Mouse (Mus musculus): ENCODE measurements around the gene Tnrc6c. TPM values are rescaled to one million over a fixed set of nuclear protein-coding genes. Genes with fewer than 3 reads are reported as not detected.
A peak's percentile ranks its signal among the peaks of the same experiment; 100 is the strongest.

Tnrc6c gene
- polyA plus RNA-seq, 1 experiment: 14.9 TPM

DNA sequence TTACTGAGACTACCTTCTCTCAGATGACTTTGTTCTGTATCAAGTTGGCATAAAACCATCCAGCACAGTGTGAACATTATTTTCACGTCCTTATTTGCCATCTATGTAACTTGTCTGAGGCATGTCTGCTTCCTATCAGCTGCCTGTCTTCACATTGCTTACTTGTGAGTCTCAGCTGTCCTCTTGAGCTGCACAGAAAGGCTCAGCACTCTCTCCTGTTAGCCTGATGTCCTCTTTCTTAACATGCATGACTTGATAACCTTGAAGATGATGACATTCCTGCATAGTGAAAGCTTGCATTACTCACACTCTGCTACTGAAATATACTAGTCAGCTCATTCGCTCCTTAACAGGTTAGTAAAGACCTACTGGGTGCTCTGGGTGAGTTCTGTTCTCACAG, 53.1 kb downstream of the Tnrc6c start:
- H3K4me1 ChIP-seq (ENCODE audit: control insufficient read depth, insufficient read depth, low read length): peaks cover 3% of the 10 kb centered on the region; the same call in 1 of the 2 replicates
- no peak for DNase-seq
- H3K27ac ChIP-seq (ENCODE audit: insufficient read depth, low read depth, low read length): no peak overlapping the region
- TF ChIP-seq POLR2A (IDR thresholded peaks at IDR 0.05; ENCODE audit: low read depth, low read length) (no peak), CTCF (conservative IDR thresholded peaks at IDR 0.05; ENCODE audit: insufficient read depth, insufficient read length, low read depth, low read length) (no peak)
- no peak overlapping the region for H3K4me3 ChIP-seq (ENCODE audit: insufficient read depth, low read depth, low read length)
- 68% methylated on average over 2 of the region's 2 CpGs for WGBS
- H3K27me3 ChIP-seq (replicated peaks; ENCODE audit: control insufficient read depth, insufficient read depth, low read length): no peaks in the 10 kb centered on the region
- H3K36me3 ChIP-seq (ENCODE audit: control insufficient read depth, insufficient read depth, low read length): no peaks in the 10 kb centered on the region; the same call in 1 of the 2 replicates

DNA sequence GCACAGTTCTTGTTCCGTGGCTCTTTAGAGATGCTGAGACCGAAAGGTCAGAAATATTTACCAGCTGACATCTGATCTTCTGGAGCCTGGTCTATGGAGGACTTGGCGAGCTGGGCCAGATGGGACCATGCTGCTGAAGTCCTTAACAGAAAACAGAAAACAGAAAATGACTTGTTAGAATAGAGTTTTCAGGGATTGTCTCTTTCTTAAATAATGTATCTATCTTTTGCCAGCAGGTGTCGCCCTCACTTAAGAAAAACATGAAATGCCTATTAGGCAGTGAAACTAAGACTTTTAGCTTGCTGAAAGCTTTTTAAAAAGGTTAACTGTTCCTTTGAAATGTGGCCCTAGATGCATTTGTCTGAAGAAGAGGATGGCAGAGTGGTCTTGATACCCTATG, 55.2 kb downstream of the Tnrc6c start:
- Histone ChIP-seq H3K27me3 (replicated peaks; ENCODE audit: control insufficient read depth, insufficient read depth, low read length) (no peaks in the 10 kb centered on the region), H3K4me3 (ENCODE audit: insufficient read depth, low read depth, low read length) (no peak overlapping the region), H3K4me1 (ENCODE audit: control insufficient read depth, insufficient read depth, low read length) (peaks cover 3% of the 10 kb centered on the region; the same call in 1 of the 2 replicates), H3K27ac (ENCODE audit: insufficient read depth, low read depth, low read length) (no peak overlapping the region), H3K36me3 (ENCODE audit: control insufficient read depth, insufficient read depth, low read length) (no peaks in the 10 kb centered on the region)
- peak; percentile 74 for DNase-seq
- TF ChIP-seq POLR2A (IDR thresholded peaks at IDR 0.05; ENCODE audit: low read depth, low read length) (no peak), CTCF (conservative IDR thresholded peaks at IDR 0.05; ENCODE audit: insufficient read depth, insufficient read length, low read depth, low read length) (0 out of 2 replicates have a peak, but pooled peaks have one; percentile 7)
- WGBS: 50% methylated on average over 4 of the region's 4 CpGs

DNA sequence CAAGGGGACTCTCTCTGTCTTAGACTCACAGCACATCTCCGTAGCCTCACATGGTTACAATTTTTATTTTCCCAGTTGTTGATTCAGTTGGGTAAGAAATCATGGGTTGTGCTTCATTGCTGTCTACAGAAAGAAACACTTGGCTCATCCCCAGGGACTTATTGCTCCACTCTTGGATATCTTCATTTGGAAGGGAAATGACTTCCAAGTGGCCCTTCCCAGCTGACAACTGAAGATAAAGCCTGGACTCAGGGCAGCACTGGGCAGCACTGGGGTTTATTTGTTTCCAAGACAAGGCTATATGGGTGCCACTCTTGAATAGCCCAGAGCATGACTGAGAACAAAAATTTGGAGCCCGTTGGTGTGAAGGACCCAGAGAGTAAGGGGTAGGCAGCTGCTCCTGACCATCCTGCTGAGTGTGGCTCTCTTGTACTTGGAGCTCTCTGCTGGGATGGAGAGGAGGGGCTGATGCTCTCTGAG, 56.8 kb downstream of the Tnrc6c start:
- WGBS: 78% methylated on average over 2 of the region's 2 CpGs
- no peak overlapping the region for H3K4me3 ChIP-seq (ENCODE audit: insufficient read depth, low read depth, low read length)
- H3K4me1 ChIP-seq (ENCODE audit: control insufficient read depth, insufficient read depth, low read length): peaks cover 3% of the 10 kb centered on the region; the same call in 1 of the 2 replicates
- peak; percentile 59 for DNase-seq
- no peaks in the 10 kb centered on the region for H3K36me3 ChIP-seq (ENCODE audit: control insufficient read depth, insufficient read depth, low read length)
- no peak overlapping the region for H3K27ac ChIP-seq (ENCODE audit: insufficient read depth, low read depth, low read length)
- H3K27me3 ChIP-seq (replicated peaks; ENCODE audit: control insufficient read depth, insufficient read depth, low read length): no peaks in the 10 kb centered on the region
- TF ChIP-seq POLR2A (IDR thresholded peaks at IDR 0.05; ENCODE audit: low read depth, low read length): no peak
- no peak for TF ChIP-seq CTCF (conservative IDR thresholded peaks at IDR 0.05; ENCODE audit: insufficient read depth, insufficient read length, low read depth, low read length)

DNA sequence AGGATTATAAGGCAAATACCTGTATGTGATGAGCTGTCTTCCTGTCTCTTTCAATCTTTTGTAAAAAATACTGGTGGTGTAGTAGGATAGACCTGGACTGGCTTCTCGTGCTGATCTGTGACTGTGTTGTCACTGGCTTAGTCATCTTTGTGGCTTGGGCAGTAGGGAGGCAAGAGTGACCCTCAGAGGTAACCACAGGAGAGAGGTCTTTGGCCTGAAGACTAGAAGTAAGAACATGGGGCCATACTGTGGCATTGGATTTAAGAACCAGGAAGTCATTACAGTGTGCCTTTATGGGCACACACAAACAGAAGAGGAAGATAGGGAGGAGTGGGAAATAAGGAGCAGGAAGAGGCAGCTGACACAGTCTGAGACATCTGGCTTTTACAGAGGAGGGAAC, 58.0 kb downstream of the Tnrc6c start:
- 82% methylated on average over 1 of the region's 1 CpGs for WGBS
- H3K36me3 ChIP-seq (ENCODE audit: control insufficient read depth, insufficient read depth, low read length): peaks cover under 1% of the 10 kb centered on the region; the same call in 1 of the 2 replicates
- TF ChIP-seq CTCF (conservative IDR thresholded peaks at IDR 0.05; ENCODE audit: insufficient read depth, insufficient read length, low read depth, low read length) (no peak), POLR2A (IDR thresholded peaks at IDR 0.05; ENCODE audit: low read depth, low read length) (no peak)
- H3K27me3 ChIP-seq (replicated peaks; ENCODE audit: control insufficient read depth, insufficient read depth, low read length): no peaks in the 10 kb centered on the region
- no peak overlapping the region for H3K4me3 ChIP-seq (ENCODE audit: insufficient read depth, low read depth, low read length)
- H3K27ac ChIP-seq (ENCODE audit: insufficient read depth, low read depth, low read length): no peak overlapping the region
- H3K4me1 ChIP-seq (ENCODE audit: control insufficient read depth, insufficient read depth, low read length): peaks cover 3% of the 10 kb centered on the region; the same call in 1 of the 2 replicates
- DNase-seq: no peak

DNA sequence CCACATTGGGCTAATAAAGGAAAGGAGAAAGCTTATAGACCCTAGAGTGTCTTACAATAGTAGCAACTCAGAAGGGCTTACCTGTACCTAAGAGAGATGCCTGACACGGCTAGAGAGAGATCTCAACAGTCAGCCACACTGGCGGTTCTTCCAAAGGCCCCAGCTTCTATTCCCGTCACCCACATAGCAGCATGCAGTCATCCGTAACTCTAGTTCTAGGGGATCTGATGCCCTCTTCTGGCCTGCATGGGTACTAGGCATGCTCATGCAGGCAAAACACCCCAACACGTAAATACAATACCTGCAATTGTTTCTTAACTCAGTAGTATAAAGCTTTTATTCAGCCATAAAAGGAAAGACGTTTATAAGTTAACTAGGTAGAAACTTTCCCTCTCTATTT, 59.3 kb downstream of the Tnrc6c start:
- H3K27me3 ChIP-seq (replicated peaks; ENCODE audit: control insufficient read depth, insufficient read depth, low read length): no peaks in the 10 kb centered on the region
- TF ChIP-seq CTCF (conservative IDR thresholded peaks at IDR 0.05; ENCODE audit: insufficient read depth, insufficient read length, low read depth, low read length) (no peak; the same call in 1 of the 2 replicates), POLR2A (IDR thresholded peaks at IDR 0.05; ENCODE audit: low read depth, low read length) (no peak)
- no peak overlapping the region for H3K4me3 ChIP-seq (ENCODE audit: insufficient read depth, low read depth, low read length)
- peaks cover 2% of the 10 kb centered on the region; the same call in 1 of the 2 replicates for H3K36me3 ChIP-seq (ENCODE audit: control insufficient read depth, insufficient read depth, low read length)
- no peaks in the 10 kb centered on the region for H3K4me1 ChIP-seq (ENCODE audit: control insufficient read depth, insufficient read depth, low read length)
- DNase-seq: peak; percentile 16
- H3K27ac ChIP-seq (ENCODE audit: insufficient read depth, low read depth, low read length): no peak overlapping the region
- 75% methylated on average over 6 of the region's 6 CpGs for WGBS

DNA sequence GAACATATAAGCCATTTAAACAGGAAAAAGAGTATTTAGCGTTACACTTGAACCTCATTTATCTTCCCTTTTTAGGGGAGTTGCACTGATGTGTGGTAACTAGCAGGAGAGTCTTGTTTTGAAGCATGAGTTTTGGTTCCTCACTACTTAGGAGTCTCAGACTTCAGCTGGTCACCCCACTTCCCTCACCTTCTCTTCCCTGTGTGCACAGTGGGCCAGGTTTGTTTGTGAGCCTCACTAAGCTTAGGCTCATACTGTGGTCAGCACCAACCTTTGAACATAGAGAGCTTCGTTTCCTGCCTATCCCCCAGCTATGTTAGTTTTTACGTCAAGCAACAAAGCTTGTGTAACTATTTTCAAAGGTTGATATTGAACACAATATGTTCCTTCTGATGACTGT, 64.7 kb downstream of the Tnrc6c start:
- Histone ChIP-seq H3K4me1 (ENCODE audit: control insufficient read depth, insufficient read depth, low read length) (no peaks in the 10 kb centered on the region), H3K36me3 (ENCODE audit: control insufficient read depth, insufficient read depth, low read length) (peaks cover 3% of the 10 kb centered on the region), H3K27me3 (replicated peaks; ENCODE audit: control insufficient read depth, insufficient read depth, low read length) (no peaks in the 10 kb centered on the region), H3K27ac (ENCODE audit: insufficient read depth, low read depth, low read length) (no peak overlapping the region), H3K4me3 (ENCODE audit: insufficient read depth, low read depth, low read length) (no peak overlapping the region)
- TF ChIP-seq POLR2A (IDR thresholded peaks at IDR 0.05; ENCODE audit: low read depth, low read length) (no peak), CTCF (conservative IDR thresholded peaks at IDR 0.05; ENCODE audit: insufficient read depth, insufficient read length, low read depth, low read length) (no peak)
- DNase-seq: no peak
- WGBS: 91% methylated on average over 3 of the region's 3 CpGs

DNA sequence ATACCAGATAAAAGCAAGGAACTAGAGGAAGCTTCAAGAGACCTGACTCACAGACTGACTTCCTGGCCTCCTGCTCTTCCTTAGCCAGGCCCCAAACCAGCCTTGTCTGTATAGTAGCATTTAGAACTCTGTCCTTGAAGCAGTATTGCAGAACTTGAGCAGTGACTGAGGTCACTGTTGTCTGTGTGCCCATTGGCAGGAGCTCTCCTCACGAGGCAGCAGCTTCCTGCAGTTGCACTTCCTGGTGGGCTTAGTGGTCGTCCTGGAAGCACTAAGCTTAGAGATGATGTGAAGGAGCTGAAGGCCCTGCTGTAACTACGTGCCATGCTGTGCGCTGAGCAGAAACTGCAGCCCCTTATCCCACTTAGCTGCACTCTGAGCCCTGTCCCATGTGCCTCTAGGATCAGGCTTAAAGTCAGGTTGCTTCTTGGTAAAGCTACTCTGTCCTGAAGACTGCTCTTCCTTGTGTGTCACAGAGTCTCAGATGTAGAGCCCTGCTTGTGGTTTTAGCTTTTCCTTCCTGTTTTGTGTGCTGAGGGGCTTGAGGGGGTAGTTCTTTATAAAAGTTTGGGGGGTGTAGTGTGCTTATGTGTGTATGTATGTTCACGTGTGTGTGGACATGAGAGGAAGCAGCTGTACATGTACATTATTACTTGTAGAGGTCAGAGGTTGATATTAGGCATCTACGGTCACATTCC, 70.7 kb downstream of the Tnrc6c start:
- TF ChIP-seq POLR2A (IDR thresholded peaks at IDR 0.05; ENCODE audit: low read depth, low read length): no peak
- WGBS: 79% methylated on average over 6 of the region's 6 CpGs
- peaks cover 10% of the 10 kb centered on the region; the same call in 1 of the 2 replicates for H3K4me1 ChIP-seq (ENCODE audit: control insufficient read depth, insufficient read depth, low read length)
- H3K4me3 ChIP-seq (ENCODE audit: insufficient read depth, low read depth, low read length): no peak overlapping the region
- H3K27me3 ChIP-seq (replicated peaks; ENCODE audit: control insufficient read depth, insufficient read depth, low read length): no peaks in the 10 kb centered on the region
- H3K27ac ChIP-seq (ENCODE audit: insufficient read depth, low read depth, low read length): no peak overlapping the region
- no peak for DNase-seq
- H3K36me3 ChIP-seq (ENCODE audit: control insufficient read depth, insufficient read depth, low read length): peaks cover 2% of the 10 kb centered on the region

Data from kidney, adult 2 months (tissue).